Mouse (Mus musculus): ENCODE results near the gene Msx2. TPM values are rescaled to one million over a fixed set of nuclear protein-coding genes. Genes with fewer than 3 reads are reported as not detected.

Gene Msx2
- polyA plus RNA-seq, 1 experiment = 0.38 TPM

DNA sequence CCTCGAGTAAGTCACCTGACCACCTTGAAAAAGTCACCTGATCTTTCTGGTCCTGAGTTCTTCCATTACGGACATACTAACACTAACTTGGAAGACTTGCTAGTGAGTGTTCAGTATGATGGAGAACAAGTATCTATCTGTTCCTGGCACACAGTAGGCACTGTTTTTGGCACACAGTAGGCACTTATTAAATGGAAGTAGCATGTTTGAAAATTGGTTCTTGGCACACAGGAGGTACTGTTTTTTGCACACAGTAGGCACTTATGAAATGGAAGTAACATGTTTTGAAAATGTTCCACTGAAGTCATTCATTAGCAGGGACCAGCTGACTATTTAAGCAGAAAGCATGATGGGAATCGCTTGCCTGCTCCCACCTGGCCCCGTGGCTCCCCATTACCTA is 13.6 kb upstream of the Msx2 start:
- no peak overlapping the region for H3K4me3 ChIP-seq (ENCODE audit: insufficient read depth, low read length)
- no peak overlapping the region for H3K27ac ChIP-seq (ENCODE audit: insufficient read depth, low read length)
- TF ChIP-seq POLR2A (IDR thresholded peaks at IDR 0.05; ENCODE audit: extremely low read depth, insufficient read depth, low read length) = no peak
- no peaks in the 10 kb centered on the region for H3K4me1 ChIP-seq (ENCODE audit: control insufficient read depth, insufficient read depth, low read length)

DNA sequence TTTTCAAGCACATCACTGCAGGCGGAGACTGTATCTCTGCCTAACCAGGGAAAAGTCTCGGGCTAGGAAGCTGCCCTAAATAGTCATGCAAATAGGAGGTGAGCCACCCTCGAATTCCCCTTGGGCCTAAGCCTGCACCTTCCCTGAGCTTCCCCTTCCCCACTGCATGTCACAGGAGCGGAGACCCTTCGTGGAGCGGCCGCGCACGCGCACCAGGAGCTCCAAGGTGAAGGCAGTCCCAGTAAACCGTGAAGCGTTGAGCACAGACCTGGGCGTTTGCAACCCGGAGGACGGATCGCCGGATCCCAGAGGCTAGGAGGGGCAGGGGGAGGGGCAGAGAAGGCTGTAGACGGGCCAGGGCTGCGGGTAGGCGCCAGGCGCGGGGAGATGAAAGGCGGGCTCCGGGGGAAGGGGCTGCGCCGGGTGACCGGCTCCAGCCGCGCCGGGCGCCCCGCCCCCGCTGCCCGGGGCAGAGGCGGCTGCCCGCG is 2.9 kb upstream of the Msx2 start:
- H3K4me1 ChIP-seq (ENCODE audit: control insufficient read depth, insufficient read depth, low read length) = no peaks in the 10 kb centered on the region
- peak overlapping the region; percentile 21 for H3K4me3 ChIP-seq (ENCODE audit: insufficient read depth, low read length)
- TF ChIP-seq CTCF (IDR thresholded peaks at IDR 0.05; ENCODE audit: extremely low read depth, insufficient read depth, low read length) (no peak), POLR2A (IDR thresholded peaks at IDR 0.05; ENCODE audit: extremely low read depth, insufficient read depth, low read length) (no peak)
- no peak overlapping the region for H3K27ac ChIP-seq (ENCODE audit: insufficient read depth, low read length)

GRCm38 (mm10) chr13:53474491-53474890 is 1.6 kb upstream of the Msx2 start:
- Histone ChIP-seq H3K4me1 (ENCODE audit: control insufficient read depth, insufficient read depth, low read length) (no peaks in the 10 kb centered on the region), H3K27ac (ENCODE audit: insufficient read depth, low read length) (no peak overlapping the region), H3K4me3 (ENCODE audit: insufficient read depth, low read length) (no peak overlapping the region)
- TF ChIP-seq POLR2A (IDR thresholded peaks at IDR 0.05; ENCODE audit: extremely low read depth, insufficient read depth, low read length) (no peak), CTCF (IDR thresholded peaks at IDR 0.05; ENCODE audit: extremely low read depth, insufficient read depth, low read length) (no peak)

DNA sequence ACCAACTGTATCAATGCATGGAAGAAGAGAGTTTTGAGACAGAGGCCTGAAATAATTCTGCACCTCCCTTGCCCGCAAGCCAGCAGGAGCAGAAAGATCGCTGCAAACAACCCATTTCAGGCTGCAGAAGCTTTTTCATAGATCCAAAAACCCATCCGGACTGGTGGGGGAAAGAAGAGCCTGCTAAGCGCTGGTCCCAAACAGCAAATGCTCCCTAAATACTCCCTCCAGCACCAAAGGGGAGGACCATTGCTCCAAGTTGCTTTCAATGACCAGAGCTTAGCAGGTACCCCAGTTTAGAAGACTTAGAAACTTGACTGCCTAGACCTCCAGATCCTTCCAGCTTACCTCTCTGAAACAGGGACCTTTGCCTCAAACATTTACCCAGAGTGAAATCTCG is 1.1 kb upstream of the Msx2 start:
- no peak for TF ChIP-seq POLR2A (IDR thresholded peaks at IDR 0.05; ENCODE audit: extremely low read depth, insufficient read depth, low read length)
- TF ChIP-seq CTCF (IDR thresholded peaks at IDR 0.05; ENCODE audit: extremely low read depth, insufficient read depth, low read length) = no peak
- no peaks in the 10 kb centered on the region for H3K4me1 ChIP-seq (ENCODE audit: control insufficient read depth, insufficient read depth, low read length)
- no peak overlapping the region for H3K4me3 ChIP-seq (ENCODE audit: insufficient read depth, low read length)
- no peak overlapping the region for H3K27ac ChIP-seq (ENCODE audit: insufficient read depth, low read length)

- TF ChIP-seq CTCF (IDR thresholded peaks at IDR 0.05; ENCODE audit: extremely low read depth, insufficient read depth, low read length) (no peak), POLR2A (IDR thresholded peaks at IDR 0.05; ENCODE audit: extremely low read depth, insufficient read depth, low read length) (no peak)
These were observed 417 bp upstream of the Msx2 start for GRCm38 (mm10) chr13:53473291-53473690.

GRCm38 (mm10) chr13:53471926-53472613 is 804 bp downstream of the Msx2 start:
- no peaks in the 10 kb centered on the region for H3K4me1 ChIP-seq (ENCODE audit: control insufficient read depth, insufficient read depth, low read length)
- no peak overlapping the region for H3K27ac ChIP-seq (ENCODE audit: insufficient read depth, low read length)
- 0 out of 2 replicates have a peak overlapping the region, but pooled peaks have one; percentile 9 for H3K4me3 ChIP-seq (ENCODE audit: insufficient read depth, low read length)
- no peak for TF ChIP-seq CTCF (IDR thresholded peaks at IDR 0.05; ENCODE audit: extremely low read depth, insufficient read depth, low read length)
- TF ChIP-seq POLR2A (IDR thresholded peaks at IDR 0.05; ENCODE audit: extremely low read depth, insufficient read depth, low read length) = no peak

More at GRCm38 (mm10) chr13:53473291-53473690, 417 bp upstream of the Msx2 start:
- Histone ChIP-seq H3K4me1 (ENCODE audit: control insufficient read depth, insufficient read depth, low read length) (no peaks in the 10 kb centered on the region), H3K27ac (ENCODE audit: insufficient read depth, low read length) (no peak overlapping the region), H3K4me3 (ENCODE audit: insufficient read depth, low read length) (no peak overlapping the region)

DNA sequence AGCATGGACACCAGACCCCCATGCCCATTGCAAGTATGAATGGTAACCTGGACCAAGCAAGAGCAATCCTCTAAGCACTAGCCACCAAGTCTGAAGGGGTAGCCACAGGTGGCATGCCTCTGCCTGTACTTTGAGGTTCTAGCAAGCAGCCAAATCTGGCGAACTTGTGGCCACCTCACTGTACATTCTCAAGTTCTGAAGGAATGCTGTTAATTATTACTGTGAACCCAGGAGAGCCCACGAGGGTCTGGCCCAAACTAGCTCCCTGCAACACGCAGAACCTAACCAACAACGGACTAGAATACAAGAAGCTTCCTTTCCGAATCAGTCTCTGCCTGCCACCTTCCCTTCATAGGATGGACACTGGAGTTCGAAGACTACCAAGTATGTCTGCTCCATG is 1.5 kb downstream of the Msx2 start:
- H3K27ac ChIP-seq (ENCODE audit: insufficient read depth, low read length) = no peak overlapping the region
- no peak for TF ChIP-seq CTCF (IDR thresholded peaks at IDR 0.05; ENCODE audit: extremely low read depth, insufficient read depth, low read length)
- no peak for TF ChIP-seq POLR2A (IDR thresholded peaks at IDR 0.05; ENCODE audit: extremely low read depth, insufficient read depth, low read length)

DNA sequence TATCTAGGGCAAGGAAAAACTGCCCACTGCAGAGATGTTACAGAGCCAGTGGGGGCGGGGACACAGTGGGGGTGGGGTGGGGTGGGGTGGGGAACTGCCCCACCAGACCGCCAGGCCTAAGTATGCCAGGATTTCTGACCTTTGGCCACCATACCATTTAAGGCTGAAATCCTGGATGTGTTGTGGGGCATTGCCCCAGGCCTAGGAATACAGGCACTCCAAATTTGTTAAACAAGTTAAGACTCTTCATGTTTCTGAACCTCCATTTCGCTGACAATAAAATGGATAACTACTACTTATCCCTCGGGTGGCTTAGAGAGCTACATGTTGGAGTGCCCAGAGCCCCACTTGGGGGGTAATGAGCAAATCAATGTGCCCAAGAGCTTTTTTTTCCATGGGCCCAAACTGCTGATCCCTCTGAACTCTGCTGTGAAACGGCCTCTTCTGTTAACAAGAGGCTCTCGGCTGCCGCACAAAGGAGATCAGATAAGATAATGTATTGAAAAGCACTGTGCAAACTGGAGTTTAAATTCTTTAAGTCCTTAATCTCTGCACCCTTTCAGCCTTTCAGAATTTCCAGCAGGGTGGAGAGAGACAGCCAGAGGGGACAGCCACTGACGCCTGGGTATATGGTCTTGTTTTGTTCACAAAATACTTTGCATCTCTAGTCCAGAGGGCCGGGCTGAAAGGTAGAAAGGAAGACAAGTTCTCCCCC is 2.3 kb downstream of the Msx2 start:
- Histone ChIP-seq H3K27ac (ENCODE audit: insufficient read depth, low read length) (no peak overlapping the region), H3K4me1 (ENCODE audit: control insufficient read depth, insufficient read depth, low read length) (no peaks in the 10 kb centered on the region), H3K4me3 (ENCODE audit: insufficient read depth, low read length) (no peak overlapping the region)
- TF ChIP-seq POLR2A (IDR thresholded peaks at IDR 0.05; ENCODE audit: extremely low read depth, insufficient read depth, low read length) = no peak
- TF ChIP-seq CTCF (IDR thresholded peaks at IDR 0.05; ENCODE audit: extremely low read depth, insufficient read depth, low read length) = no peak

More for the DNA sequence above, 1.5 kb downstream of the Msx2 start:
- Histone ChIP-seq H3K4me3 (ENCODE audit: insufficient read depth, low read length) (no peak overlapping the region), H3K4me1 (ENCODE audit: control insufficient read depth, insufficient read depth, low read length) (no peaks in the 10 kb centered on the region)

DNA sequence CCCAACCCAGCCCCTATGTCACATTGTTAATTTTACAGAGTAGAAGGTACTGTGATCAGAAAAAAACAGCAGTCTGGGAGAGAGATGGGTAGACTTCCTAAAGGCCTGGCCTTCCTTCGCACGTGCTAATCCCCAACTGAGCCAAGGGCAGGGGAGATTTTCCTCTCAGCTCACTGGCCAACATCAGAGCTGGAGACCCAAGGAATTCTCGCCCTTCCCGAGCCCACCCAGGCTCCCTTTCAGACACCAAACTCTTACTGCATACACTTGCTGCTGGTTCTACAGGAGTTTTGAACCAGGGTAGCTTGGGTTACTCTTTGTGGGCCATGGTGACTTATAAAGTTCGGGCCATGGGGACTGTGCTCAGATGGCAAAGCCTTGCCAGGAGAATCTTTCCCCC is 3.1 kb downstream of the Msx2 start:
- Histone ChIP-seq H3K4me1 (ENCODE audit: control insufficient read depth, insufficient read depth, low read length) (no peaks in the 10 kb centered on the region), H3K4me3 (ENCODE audit: insufficient read depth, low read length) (no peak overlapping the region), H3K27ac (ENCODE audit: insufficient read depth, low read length) (no peak overlapping the region)
- TF ChIP-seq POLR2A (IDR thresholded peaks at IDR 0.05; ENCODE audit: extremely low read depth, insufficient read depth, low read length) (no peak), CTCF (IDR thresholded peaks at IDR 0.05; ENCODE audit: extremely low read depth, insufficient read depth, low read length) (no peak)

DNA sequence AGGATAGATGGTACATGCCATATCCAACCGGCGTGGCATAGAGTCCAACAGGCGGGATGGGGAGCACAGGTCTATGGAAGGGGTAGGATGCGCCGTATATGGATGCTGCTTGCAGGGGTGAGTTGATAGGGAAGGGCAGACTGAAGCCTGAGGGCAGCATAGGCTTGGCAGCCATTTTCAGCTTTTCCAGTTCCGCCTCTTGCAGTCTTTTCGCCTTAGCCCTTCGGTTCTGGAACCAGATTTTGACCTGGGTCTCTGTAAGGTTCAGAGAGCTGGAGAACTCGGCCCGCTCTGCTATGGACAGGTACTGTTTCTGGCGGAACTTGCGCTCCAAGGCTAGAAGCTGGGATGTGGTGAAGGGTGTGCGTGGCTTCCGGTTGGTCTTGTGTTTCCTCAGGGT is 4.7 kb downstream of the Msx2 start:
- Histone ChIP-seq H3K4me1 (ENCODE audit: control insufficient read depth, insufficient read depth, low read length) (no peaks in the 10 kb centered on the region), H3K4me3 (ENCODE audit: insufficient read depth, low read length) (no peak overlapping the region), H3K27ac (ENCODE audit: insufficient read depth, low read length) (no peak overlapping the region)
- TF ChIP-seq CTCF (IDR thresholded peaks at IDR 0.05; ENCODE audit: extremely low read depth, insufficient read depth, low read length) (no peak), POLR2A (IDR thresholded peaks at IDR 0.05; ENCODE audit: extremely low read depth, insufficient read depth, low read length) (no peak)
